Mouse (Mus musculus) hindbrain, embryonic 13.5 days (tissue): ENCODE data around the gene Mab21l3. TPM values are rescaled to one million over a fixed set of nuclear protein-coding genes. Genes with fewer than 3 reads are reported as not detected.
"Not testable (repeated sequence)": the region's sequence is repeated elsewhere in the genome, so short reads cannot be mapped to it uniquely, and the experiment has no call there.

ENCODE experiments used
- ATAC-seq: fragments of 200-750 bp; cut with Nextera tagmentation; 2 replicates; pipeline ENCODE4 v1.8.0; 2017; ENCODE audit warnings: moderate TSS enrichment; ENCODE audit not compliant: low FRiP score
- H3K27ac ChIP-seq: fragments of 300-500 bp; sonication (generic); 2 replicates; pipeline ENCODE4 v1.5.1; 2015; ENCODE audit warnings: inconsistent platforms, mild to moderate bottlenecking, moderate library complexity
- H3K27me3 ChIP-seq: fragments of 300-500 bp; sonication (generic); 2 replicates; pipeline ENCODE4 v1.6.1; 2015; ENCODE audit warnings: mild to moderate bottlenecking, inconsistent platforms
- H3K36me3 ChIP-seq: fragments of 300-500 bp; sonication (generic); 2 replicates; pipeline ENCODE4 v1.6.1; 2015; ENCODE audit warnings: mild to moderate bottlenecking, inconsistent platforms
- H3K4me1 ChIP-seq: fragments of 300-500 bp; sonication (generic); replicated peaks from 2 replicates; pipeline ENCODE4 v1.6.1; 2015; ENCODE audit warnings: inconsistent platforms
- H3K4me2 ChIP-seq: fragments of 300-500 bp; sonication (generic); 2 replicates; pipeline ENCODE4 v1.6.1; 2015; ENCODE audit warnings: inconsistent platforms, mild to moderate bottlenecking, moderate library complexity
- H3K4me3 ChIP-seq: fragments of 300-500 bp; sonication (generic); 2 replicates; pipeline ENCODE4 v1.5.1; 2015; ENCODE audit warnings: mild to moderate bottlenecking, inconsistent platforms
- H3K9ac ChIP-seq: fragments of 300-500 bp; sonication (generic); 2 replicates; pipeline ENCODE4 v1.6.1; 2015; ENCODE audit warnings: mild to moderate bottlenecking, inconsistent platforms
- H3K9me3 ChIP-seq: fragments of 300-500 bp; sonication (generic); 2 replicates; pipeline ENCODE4 v1.6.1; 2016; ENCODE audit warnings: inconsistent platforms
- WGBS: fragments of 180-500 bp; shearing (Covaris S2); methylation state at CpG from one replicate; pipeline ENCODE4 v1.1.7; 2015; 5-methylcytosine and 5-hydroxymethylcytosine counted together
- polyA plus RNA-seq: library from polyadenylated mRNA; unstranded; fragments of >200 nt; fragmentation: Nextera tagmentation; extraction: Ambion mirVana; gene quantifications from 2 replicates; pipeline ENCODE4 v1.2.1, GENCODE M21; 2015

Mab21l3 gene
- polyA plus RNA-seq, 1 experiment from 2014 or later = 0.34 TPM

DNA sequence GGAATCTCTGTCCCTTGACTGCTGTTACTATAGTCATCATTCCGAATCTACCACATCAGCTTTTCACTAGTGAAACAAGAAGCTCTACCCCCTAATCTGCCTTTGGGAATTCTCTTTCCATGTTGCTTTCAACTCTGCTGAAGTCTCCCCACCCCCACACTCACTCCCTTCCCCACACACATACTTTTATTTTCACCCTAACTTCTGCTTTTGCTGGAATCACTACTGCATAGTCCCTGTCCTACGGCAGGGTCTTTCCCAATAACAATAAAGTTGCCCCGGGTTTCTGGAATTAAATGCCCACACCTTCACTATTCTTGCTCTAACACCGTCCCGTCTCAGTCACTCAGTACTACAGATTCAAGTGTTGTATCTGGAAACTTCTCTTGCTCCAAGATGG is 12.2 kb downstream of the Mab21l3 start:
- Histone ChIP-seq H3K27ac (0 out of 2 replicates have a peak overlapping the region, but pooled peaks have one; percentile 26), H3K27me3 (no peaks in the 10 kb centered on the region), H3K4me2 (peak overlapping the region; percentile 39), H3K4me3 (no peak overlapping the region), H3K9me3 (no peaks in the 10 kb centered on the region), H3K9ac (0 out of 2 replicates have a peak overlapping the region, but pooled peaks have one; percentile 39), H3K4me1 (peaks cover 12% of the 10 kb centered on the region), H3K36me3 (no peaks in the 10 kb centered on the region)
- 74% methylated on average over 5 of the region's 5 CpGs for WGBS
- ATAC-seq = no peak

DNA sequence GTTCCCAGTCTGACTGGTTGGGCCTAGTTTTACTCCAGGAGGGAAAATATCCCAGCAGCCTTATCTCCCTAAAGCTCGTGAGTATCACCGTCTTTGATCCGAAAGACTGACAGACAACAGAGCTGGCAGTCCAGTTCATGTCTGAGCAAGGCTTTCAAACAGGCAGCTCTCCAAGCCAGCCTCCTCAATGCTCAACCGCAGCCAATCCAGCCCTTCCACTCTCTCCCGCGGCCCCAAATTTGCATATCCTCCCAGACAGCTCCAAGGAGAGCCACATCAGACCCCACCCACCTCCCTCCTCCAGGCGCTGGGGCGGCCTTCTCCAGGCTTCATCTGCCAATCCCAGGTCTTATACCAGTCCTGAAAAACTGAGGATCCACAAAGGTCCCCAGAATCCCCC is 12.7 kb downstream of the Mab21l3 start:
- Histone ChIP-seq H3K4me2 (peak overlapping the region; percentile 39), H3K9ac (peak overlapping the region; percentile 39; the same call in 1 of the 2 replicates), H3K4me1 (peaks cover 12% of the 10 kb centered on the region), H3K36me3 (no peaks in the 10 kb centered on the region), H3K27ac (peak overlapping the region; percentile 26; the same call in 1 of the 2 replicates), H3K27me3 (no peaks in the 10 kb centered on the region), H3K9me3 (no peaks in the 10 kb centered on the region), H3K4me3 (no peak overlapping the region; the same call in 1 of the 2 replicates)
- WGBS = under 1% methylated on average over 8 of the region's 8 CpGs
- peak; percentile 82 for ATAC-seq

- H3K27ac ChIP-seq = no peak overlapping the region
- no peak overlapping the region for H3K4me2 ChIP-seq
- no peaks in the 10 kb centered on the region for H3K36me3 ChIP-seq
- WGBS = 38% methylated on average over 10 of the region's 10 CpGs
- ATAC-seq = no peak
- peaks cover 12% of the 10 kb centered on the region for H3K4me1 ChIP-seq
- H3K27me3 ChIP-seq = no peaks in the 10 kb centered on the region
- no peaks in the 10 kb centered on the region for H3K9me3 ChIP-seq
- no peak overlapping the region for H3K4me3 ChIP-seq
- no peak overlapping the region for H3K9ac ChIP-seq
These were observed 17.4 kb downstream of the Mab21l3 start for GRCm38 (mm10) chr3:101831189-101831858.

DNA sequence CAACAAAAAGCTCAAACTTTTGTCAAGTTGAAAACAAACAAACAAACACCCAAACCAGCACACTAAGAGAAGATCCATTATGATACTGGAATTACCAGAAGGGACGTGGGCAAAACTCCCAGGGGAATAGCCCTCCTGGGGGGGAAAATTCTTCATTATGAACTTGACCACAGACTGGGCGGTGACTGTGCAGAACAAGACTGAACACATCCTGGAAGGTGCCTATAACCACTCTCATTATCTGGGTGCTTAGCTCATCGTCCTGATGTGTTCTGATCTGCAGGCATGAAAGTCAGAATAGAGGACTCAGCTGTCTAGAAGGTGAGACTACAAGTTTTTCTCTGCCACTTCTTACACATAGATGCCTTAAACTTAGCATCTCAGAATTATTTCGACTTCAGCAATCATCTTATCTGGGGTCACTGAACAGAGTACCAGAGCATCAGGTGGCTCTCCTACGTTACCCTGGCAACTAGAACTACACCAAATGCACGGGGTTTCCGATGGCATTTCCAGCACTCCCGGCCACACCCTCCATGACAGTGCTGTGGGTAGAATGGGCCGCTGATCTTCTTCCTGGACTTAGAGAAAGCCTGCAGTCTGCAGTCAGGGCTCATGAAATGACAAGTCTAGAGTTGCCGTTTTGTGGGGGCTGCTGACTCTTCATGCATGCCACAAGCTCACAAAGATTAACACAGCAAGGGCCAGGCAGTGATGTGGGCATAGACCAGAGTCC is 18.7 kb downstream of the Mab21l3 start:
- Histone ChIP-seq H3K4me3 (no peak overlapping the region), H3K4me2 (no peak overlapping the region), H3K36me3 (no peaks in the 10 kb centered on the region), H3K9ac (no peak overlapping the region), H3K27me3 (no peaks in the 10 kb centered on the region), H3K27ac (no peak overlapping the region), H3K4me1 (no peaks in the 10 kb centered on the region; the same call in 1 of the 2 replicates), H3K9me3 (no peaks in the 10 kb centered on the region)
- 80% methylated on average over 10 of the region's 10 CpGs for WGBS
- no peak for ATAC-seq

- no peak for ATAC-seq
- Histone ChIP-seq H3K9me3 (no peaks in the 10 kb centered on the region), H3K4me1 (no peaks in the 10 kb centered on the region; the same call in 1 of the 2 replicates), H3K4me2 (no peak overlapping the region), H3K27ac (no peak overlapping the region), H3K9ac (no peak overlapping the region), H3K27me3 (no peaks in the 10 kb centered on the region), H3K4me3 (no peak overlapping the region), H3K36me3 (no peaks in the 10 kb centered on the region)
- 60% methylated on average over 3 of the region's 3 CpGs for WGBS
These were observed 20.2 kb downstream of the Mab21l3 start for GRCm38 (mm10) chr3:101828595-101828994.

DNA sequence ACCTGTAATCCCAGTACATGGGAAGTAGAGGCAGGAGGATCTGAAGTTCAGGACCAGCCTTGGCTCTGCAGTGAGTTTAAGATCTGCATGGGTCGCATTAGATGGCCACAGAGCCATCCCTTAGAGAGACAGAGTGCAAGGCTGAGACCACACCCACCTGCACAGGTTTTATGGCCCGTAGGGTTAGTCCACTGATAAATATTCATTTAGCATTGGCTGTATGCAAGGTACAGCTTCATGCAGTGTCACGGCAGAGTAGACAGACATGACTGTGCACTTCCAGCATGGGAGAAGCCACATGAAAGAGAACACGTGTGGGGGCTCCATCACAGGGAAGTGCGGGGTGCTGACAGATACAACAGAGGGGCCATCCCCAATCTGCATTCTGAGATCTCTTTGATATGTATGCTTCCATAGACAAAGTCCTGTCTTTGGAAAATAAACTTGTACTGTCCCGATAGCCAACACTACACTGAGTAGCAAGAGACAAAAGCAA is 21.5 kb downstream of the Mab21l3 start:
- Histone ChIP-seq H3K4me1 (no peaks in the 10 kb centered on the region; the same call in 1 of the 2 replicates), H3K4me3 (no peak overlapping the region), H3K27ac (no peak overlapping the region), H3K9me3 (no peaks in the 10 kb centered on the region), H3K36me3 (no peaks in the 10 kb centered on the region), H3K4me2 (no peak overlapping the region), H3K27me3 (no peaks in the 10 kb centered on the region), H3K9ac (no peak overlapping the region)
- no peak for ATAC-seq
- 91% methylated on average over 6 of the region's 6 CpGs for WGBS

- Histone ChIP-seq H3K4me3 (no peak overlapping the region), H3K27ac (no peak overlapping the region), H3K4me2 (no peak overlapping the region), H3K9ac (no peak overlapping the region), H3K9me3 (no peaks in the 10 kb centered on the region), H3K27me3 (no peaks in the 10 kb centered on the region), H3K36me3 (no peaks in the 10 kb centered on the region), H3K4me1 (no peaks in the 10 kb centered on the region)
- 85% methylated on average over 9 of the region's 9 CpGs for WGBS
- ATAC-seq = no peak
These were observed 24.4 kb downstream of the Mab21l3 start for GRCm38 (mm10) chr3:101824338-101824737.

DNA sequence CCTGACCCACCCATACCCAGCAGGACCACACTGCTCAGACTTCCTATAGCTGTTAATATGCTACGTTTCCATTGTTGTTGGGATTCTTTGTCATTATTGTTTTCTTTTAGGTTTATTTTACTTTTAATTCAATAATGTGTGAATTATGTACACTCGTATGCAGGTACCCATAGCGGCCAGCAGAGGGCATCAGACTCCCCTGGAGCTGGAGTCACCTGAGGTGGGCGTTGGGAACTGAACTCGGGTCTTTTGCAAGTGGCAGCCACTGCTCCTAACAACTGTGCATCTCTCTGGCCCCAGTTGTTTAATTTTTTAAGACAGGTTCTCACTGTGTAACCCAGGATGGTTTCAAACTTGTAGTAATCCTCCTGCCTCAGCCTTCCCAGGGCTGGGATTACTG is 26.7 kb downstream of the Mab21l3 start:
- Histone ChIP-seq H3K4me3 (no peak overlapping the region), H3K9me3 (no peaks in the 10 kb centered on the region), H3K4me1 (no peaks in the 10 kb centered on the region), H3K27me3 (no peaks in the 10 kb centered on the region), H3K36me3 (no peaks in the 10 kb centered on the region), H3K4me2 (no peak overlapping the region), H3K9ac (no peak overlapping the region), H3K27ac (no peak overlapping the region)
- WGBS = 75% methylated on average over 5 of the region's 5 CpGs
- no peak for ATAC-seq

GRCm38 (mm10) chr3:101820708-101821107 is 28.1 kb downstream of the Mab21l3 start:
- not testable (repeated sequence) for H3K9ac ChIP-seq, H3K27me3 ChIP-seq, H3K36me3 ChIP-seq, ATAC-seq, H3K4me1 ChIP-seq, H3K4me3 ChIP-seq, H3K9me3 ChIP-seq, H3K4me2 ChIP-seq, H3K27ac ChIP-seq
- 79% methylated on average over 3 of the region's 3 CpGs for WGBS

DNA sequence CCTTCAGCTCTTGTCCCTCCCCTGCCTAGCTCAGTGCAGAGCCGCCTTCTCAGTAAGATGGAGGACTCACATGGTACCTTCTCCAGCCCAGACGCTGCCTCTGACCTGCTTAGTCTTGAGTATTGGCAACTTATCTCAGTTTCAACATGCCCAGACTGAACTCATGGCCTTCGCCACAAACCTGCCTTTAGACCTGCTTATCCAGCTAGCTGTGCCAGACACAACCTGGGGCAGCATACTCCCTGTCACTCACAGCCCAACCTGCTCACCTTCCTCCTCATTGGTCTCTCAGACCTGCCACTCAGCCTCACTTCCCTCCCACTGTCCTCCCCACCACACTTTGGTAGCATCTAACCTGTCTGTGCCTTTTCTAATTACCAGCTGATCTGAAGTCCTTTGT is 32.8 kb downstream of the Mab21l3 start:
- Histone ChIP-seq H3K4me3 (no peak overlapping the region), H3K4me1 (0 out of 2 replicates have a peak, but pooled peaks cover 4% of the 10 kb centered on the region), H3K27me3 (no peaks in the 10 kb centered on the region), H3K36me3 (no peaks in the 10 kb centered on the region), H3K9me3 (no peaks in the 10 kb centered on the region), H3K4me2 (no peak overlapping the region), H3K27ac (no peak overlapping the region), H3K9ac (no peak overlapping the region)
- no peak for ATAC-seq
- 95% methylated on average over 3 of the region's 3 CpGs for WGBS

- Histone ChIP-seq H3K4me2 (no peak overlapping the region), H3K36me3 (no peaks in the 10 kb centered on the region), H3K4me3 (no peak overlapping the region), H3K9me3 (no peaks in the 10 kb centered on the region), H3K9ac (no peak overlapping the region), H3K27ac (no peak overlapping the region), H3K4me1 (0 out of 2 replicates have a peak, but pooled peaks cover 4% of the 10 kb centered on the region), H3K27me3 (0 out of 2 replicates have a peak, but pooled peaks cover 3% of the 10 kb centered on the region)
- 83% methylated on average over 9 of the region's 9 CpGs for WGBS
- no peak for ATAC-seq
These were observed 34.0 kb downstream of the Mab21l3 start for GRCm38 (mm10) chr3:101814790-101815189.

DNA sequence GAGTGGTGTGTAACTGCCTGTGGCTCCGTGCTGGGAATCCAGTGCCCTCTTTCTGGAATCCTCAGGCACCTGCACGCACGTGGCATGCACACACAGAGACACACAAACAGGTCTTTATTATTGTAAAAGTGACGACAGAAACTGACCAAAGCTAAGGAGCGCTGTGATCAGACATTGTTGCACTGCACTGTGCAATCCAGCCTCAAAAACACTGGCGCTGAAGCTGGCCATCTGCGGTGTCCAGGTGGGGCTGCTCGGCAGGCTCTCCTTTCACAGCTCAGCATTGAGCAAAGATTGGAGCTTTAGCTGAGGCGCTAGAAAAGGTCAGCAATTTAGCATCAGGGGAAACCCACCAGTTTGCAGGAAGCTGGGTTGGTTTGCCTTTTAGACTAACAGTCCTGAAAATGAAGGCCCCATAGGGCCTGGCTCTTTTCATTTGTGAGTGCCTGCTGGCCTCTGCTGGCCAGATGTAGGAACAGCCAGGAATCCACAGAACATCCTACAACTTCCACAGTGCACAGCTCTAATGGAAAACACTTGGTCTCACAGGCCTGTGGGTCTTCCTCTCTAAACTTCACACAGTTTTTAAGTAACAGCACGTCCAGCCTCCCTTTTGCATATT is 36.3 kb downstream of the Mab21l3 start:
- H3K9ac ChIP-seq = no peak overlapping the region
- H3K4me1 ChIP-seq = 0 out of 2 replicates have a peak, but pooled peaks cover 7% of the 10 kb centered on the region
- no peak overlapping the region for H3K4me3 ChIP-seq
- 0 out of 2 replicates have a peak, but pooled peaks cover 3% of the 10 kb centered on the region for H3K27me3 ChIP-seq
- 62% methylated on average over 10 of the region's 10 CpGs for WGBS
- H3K27ac ChIP-seq = no peak overlapping the region
- H3K4me2 ChIP-seq = no peak overlapping the region
- no peaks in the 10 kb centered on the region for H3K9me3 ChIP-seq
- ATAC-seq = peak; percentile 89
- no peaks in the 10 kb centered on the region for H3K36me3 ChIP-seq
